Mouse (Mus musculus) gastrocnemius, postnatal 4 days (tissue): ENCODE measurements at regions not wholly inside any gene's neighbourhood (a gene's known extent, or its start where the extent isn't known, plus 50 kb on each side); places are given as distances from the start of the nearest gene placed in this dataset.

Source experiments
- DNase-seq, 2 experiments: peaks; one replicate each; pipeline ENCODE4 v3.0.0; 2021 to 2022; ENCODE audit warnings: low spot score in 2 of 2, mixed read lengths in 2 of 2

DNA sequence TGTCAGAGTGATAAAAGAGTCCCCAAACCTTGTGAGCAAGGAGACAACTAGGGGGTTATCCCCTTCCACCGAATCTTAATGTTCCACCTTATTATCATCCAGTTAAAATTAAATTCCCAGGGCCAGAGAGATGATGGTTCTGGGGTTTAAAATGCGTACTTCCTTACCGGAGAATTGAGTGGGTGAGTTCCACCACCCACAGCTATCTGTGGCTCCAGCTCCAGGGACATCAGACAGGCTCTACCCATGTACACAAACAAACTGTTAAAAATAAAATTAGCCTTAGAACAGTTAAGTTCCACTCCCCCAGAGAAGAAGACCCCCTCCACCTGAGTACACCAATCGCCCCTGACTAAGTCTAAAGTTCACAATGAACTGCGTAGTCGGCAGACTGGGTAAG, 52.0 kb upstream of the Mgat5 start:
- DNase-seq, result no peak

DNA sequence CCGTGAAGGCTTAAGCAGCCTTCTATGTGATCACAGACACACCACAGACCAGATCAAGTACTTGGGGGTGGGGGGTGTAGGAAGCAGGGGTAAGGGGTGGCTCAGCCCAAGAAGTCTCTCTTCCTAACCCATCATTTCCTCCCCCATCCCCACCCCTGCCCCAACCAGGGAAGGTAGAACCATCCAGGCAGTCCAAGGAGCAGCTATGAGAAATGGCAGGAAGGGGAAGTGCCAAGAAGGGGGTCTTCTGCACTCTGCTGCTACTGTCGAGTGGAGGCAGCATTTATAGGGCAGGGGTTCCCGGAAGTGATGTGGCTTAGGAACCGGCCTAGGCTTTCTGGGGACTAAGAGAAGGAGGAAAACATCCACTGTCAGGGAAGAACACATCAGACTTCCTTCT, 69.3 kb upstream of the Mgat5 start:
- DNase-seq, result no peak

DNA sequence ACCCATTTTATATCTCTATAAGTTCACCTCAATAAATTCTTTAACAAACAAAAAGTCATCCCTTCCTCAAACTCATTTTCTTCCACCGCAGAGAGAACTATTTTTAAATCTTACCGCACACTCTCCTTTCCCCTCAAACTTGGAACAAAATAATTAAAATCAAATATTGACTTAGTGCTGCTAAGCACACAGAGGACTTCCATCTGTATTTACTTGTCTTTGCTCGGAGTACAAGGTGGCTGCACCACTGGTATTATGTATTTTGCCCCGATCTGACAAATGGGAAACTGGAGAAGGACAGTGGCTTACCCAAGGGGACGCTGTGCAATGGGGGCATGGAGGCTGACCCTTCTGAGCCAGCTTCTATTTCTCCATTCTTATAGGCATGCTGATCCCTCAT, 72.9 kb upstream of the Mgat5 start:
- DNase-seq, result no peak

DNA sequence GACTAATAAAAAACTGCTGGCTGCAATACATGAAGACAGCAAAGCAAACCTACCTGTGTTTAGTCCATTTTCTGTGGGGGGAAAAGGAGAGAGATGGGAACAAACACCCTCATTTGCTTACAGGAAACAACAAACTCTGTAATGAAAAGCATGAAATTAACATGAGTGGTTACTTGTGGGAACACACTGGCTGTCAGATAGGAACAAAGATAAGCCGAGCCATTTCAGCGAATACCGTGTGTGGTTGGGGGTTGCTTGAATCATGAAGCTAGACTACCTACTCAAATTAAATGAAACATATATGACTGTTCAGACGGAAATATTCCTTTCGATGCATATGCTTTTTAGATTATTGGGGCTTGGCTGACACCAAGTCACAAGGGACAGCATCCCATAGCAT, 80.0 kb upstream of the Mgat5 start:
- DNase-seq, result no peak

DNA sequence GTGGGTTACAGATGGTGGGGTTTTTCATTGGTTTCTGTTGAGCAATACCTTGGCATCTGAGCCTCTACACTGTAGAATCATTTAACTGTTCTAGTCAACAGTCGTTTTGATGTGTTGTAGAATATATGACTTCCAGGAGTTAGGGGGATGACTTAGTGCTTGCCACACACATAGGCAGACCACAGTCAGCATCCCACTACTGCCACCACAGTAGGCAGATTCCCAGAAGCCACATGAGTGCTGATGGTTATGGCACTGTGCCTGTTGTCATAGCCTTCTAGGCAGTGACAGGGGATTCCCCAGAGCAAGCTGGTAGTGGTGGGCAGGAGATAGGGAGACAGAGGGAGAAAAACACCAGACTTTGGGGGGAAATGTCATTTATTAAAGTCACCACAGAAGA, 86.8 kb upstream of the Mgat5 start:
- no peak for DNase-seq

DNA sequence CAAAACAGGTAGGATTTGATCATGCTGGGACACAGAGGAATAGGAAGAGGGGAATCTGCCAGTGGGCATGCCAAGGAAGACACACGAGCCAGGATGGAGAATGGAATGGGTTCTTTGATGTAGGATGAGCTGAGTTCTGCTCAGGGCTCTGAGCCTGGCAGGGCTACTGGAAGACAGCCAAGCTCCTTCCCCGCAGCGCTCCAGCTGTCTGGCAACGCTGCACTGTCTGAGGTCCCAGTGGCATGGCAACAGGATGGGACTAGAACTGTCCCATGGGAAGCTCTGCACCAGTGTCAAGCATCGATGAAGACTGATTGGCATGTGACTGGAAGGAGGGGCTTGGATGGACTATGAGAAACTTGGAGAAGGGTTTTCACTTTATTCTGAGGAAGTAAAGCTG, 97.3 kb upstream of the Mgat5 start:
- DNase-seq, result peak in 1 of 2 experiments; percentile 11

DNA sequence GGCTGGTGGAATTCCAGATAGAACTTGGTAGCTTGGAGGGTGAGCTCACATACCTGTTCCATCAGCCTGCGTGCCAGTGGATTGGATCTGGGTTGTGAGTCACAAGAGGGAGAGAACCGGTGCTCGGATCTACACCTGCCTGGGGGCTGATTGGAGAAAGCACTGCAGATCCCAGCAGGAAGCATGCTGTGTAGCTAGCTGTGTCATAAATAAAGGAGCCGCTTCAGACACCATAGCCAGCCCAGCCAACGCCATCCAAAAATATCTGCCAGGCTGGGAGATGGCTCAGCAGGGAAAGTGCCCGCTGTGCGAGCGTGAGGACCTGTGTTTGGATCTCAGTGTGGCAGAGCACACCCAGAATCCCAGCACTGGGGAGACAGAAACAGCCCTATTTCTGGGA, 99.0 kb upstream of the Mgat5 start:
- DNase-seq, result no peak

DNA sequence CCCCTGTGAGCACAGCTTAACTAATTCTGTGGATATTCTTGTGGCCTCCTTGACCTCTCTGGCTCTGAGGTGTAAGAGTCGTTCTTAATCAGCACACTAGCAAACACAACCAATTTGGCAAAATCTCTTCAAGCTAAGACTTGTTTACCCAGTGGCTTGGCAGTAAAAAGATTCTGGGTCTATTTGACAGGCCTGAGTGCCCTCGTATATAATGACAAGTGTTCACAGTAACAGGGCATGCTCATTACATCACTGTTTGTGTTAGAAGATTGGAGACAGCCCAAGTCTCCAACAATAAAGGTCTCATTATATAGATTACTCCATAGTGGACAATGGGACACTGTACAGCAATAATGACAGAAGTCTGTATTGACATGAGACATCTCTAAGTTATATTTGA, 101.2 kb upstream of the Mgat5 start:
- no peak for DNase-seq

DNA sequence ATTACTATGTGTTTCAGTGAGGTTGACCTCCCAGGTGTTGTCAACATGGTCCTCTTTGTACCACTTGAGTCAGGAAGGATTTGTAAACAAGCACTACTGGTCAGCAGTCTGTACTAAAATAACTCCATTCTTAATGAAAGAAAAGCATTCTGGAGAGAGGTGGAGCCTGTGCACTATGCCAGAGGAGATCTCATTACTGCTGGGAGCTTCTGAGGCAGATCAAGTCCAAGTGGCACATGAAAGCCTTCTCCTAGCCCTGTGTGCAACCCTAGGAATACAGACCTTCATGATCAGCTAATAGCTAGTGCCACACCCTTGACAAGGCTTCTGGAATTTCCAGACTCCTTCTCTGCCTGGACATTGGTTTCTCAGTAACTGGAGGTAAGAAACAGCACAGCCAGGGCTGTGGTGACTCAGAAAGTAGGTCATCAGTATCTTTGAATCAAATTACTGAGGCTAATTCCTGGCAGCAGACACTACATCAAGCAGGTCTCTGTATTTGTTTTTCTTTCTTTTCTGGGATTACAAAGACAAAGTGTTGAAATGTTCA, 105.9 kb upstream of the Mgat5 start:
- no peak for DNase-seq

DNA sequence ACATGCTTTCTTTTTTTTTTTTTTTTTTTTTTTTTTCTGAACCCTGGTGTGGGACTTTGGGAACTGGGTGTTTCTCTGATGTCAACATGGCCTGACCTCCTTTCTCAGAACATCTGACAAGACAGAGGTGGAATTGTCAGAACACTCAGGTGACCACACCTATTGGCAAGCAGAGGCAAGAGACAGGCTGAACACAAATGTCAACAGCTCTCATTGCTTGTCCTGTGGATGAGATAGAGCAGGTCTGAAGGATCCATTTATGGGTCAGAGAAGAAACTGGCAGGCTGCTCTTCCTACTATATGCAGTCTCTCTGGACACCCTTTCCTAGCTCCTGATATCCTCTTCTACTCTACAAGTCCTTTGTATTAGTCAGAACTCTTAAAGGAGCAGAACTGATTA, 117.2 kb upstream of the Mgat5 start:
- no peak for DNase-seq

DNA sequence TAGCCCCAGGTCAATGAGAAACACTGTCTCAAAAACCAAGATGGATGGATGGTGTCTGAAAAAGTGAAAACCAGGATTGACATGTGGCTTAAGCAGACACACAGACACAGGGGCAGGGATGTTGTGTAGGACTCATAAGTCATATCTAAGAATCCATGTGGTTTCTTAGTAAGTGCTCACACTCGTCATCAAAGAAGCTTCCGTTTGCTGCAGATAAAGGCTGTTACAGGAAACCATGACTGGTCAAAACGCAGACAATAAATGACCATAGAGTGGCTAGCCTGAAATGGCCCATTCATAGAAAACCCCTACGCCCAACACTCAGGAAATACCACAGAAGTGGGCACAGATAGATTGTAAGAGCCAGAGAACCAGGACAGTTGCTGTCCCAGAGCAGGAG, 118.8 kb upstream of the Mgat5 start:
- DNase-seq, result no peak

DNA sequence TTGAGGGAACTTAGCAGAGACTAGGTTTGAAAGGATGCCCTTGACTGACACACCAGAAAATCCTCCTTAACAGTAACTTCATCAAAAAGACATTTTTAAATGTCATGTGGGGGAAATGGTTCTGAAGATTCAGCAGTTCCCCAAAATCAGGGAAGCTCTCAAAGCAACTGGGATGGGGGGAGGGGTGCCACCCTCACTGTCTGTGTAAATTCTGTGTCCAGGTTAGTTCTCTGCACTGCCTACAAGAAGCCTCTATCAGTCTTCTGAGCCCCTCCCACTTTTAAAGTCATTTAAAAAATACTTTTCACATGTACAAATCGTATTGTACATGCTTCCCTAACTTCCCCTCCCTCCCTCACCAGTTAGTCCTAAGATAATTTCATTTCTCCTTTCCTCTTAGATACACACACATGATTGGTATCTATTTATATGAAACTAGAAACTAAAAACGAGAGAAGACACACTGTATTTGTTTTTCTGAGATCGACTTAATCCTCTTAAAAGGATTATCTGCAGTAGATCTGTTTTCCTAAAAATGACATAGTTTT, 121.0 kb upstream of the Mgat5 start:
- no peak for DNase-seq

DNA sequence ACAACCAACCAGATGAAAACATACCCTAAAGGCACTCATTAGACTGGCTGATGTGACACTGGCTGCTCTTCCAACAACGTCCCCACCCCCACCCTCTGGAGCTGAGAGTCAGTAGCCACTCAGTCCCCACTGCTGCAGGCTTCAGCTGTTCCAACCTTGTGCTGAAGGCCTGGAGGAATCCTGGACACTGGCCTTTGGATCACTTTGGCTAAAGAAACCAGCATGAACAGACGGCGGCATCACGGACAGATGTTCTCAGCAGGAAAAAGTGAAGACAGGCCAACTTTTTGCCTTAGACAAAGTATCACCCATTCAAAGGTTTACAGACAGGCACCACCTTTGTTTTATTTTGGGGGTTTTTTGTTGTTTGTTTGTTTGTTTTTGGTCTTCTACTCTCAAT, 125.8 kb upstream of the Mgat5 start:
- no peak for DNase-seq

DNA sequence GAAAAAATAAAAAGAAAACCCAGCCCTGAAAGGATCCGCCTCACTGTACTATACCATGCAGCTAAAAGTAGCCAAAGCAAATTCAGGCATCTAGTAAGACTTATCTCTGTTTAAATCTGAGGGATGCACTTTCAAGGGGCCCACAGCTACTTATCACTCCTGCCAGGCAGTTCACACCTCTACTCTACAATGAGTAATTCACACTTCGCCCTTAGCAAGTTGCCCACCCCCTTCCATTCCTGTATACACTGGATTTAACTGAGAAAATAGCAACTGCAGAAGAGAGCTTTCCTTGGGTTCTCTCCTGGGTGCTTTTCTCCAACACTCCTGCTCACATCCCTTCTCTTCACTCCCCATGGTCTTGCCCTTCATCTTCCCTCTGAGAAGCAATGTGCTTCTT, 142.4 kb upstream of the Mgat5 start:
- no peak for DNase-seq

DNA sequence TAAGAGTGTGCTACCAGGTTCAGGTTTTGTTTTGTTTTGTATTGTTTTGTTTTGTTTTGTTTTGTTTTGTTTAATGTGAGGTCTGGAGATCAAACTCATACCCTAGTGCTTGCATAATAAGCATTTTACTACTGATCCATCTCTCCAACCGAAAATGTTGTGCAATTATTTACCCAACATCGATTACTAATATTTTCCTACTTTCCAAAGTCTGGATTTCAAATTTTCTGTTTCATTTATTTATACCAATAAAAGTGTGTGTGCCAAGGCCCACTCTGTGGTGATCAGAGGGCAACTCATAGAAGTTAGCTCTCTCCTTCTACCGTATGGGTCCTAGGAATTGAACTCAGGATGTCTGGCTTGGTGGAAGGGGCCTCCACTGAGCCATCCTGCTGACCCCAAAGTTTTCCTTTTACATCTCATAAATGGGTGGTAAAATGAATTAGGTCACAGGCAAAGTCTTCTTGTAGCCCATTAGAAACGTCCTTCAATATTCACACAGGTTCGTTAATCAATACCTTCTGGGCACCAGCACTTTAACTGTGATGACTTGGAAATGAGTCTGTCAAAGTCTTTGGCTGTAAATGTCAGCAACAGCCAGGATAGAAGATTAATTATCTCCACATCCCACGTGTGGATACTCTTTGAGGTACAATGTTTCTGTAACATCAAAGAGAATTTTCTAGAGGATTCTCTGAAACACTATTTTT, 158.9 kb upstream of the Mgat5 start:
- DNase-seq, result no peak

DNA sequence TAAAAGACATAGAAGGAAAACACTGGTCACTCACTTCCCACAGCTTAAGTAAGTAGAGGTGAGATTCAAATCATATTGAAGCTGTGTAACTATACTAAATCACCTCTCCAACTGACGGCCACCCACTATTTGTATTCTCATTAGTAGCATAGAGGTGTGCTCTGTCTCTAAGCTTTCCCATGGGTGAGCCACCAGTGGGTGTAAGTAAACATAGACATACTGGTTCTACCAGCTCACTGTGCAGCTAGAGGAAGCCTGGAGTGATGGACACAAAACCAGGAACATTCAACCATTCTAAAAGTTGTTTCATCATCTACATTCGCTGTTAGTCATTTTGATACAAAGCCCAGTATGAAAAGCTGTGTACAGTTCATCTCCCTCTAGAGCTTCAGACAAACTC, 170.1 kb upstream of the Mgat5 start:
- DNase-seq, result no peak

DNA sequence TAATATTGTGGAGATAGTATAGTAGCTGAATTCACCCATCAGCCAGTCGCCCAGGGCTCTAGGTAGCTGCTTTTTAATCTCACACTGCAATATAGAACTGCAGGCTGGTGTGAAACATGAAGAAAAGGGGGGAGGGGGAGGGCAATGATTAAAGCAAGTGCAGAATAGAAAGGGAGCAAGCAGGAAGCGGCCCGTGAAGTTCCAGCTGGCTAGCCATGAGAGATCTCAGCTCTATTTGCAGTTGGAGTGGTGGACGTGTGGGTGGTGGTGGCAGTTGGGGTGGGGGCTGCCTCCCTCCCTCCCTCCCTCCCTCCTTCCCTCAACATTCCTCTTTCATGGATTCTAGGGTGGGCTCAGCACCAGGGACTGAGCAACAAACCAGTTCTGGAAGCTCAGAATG, 173.3 kb upstream of the Mgat5 start:
- no peak for DNase-seq

DNA sequence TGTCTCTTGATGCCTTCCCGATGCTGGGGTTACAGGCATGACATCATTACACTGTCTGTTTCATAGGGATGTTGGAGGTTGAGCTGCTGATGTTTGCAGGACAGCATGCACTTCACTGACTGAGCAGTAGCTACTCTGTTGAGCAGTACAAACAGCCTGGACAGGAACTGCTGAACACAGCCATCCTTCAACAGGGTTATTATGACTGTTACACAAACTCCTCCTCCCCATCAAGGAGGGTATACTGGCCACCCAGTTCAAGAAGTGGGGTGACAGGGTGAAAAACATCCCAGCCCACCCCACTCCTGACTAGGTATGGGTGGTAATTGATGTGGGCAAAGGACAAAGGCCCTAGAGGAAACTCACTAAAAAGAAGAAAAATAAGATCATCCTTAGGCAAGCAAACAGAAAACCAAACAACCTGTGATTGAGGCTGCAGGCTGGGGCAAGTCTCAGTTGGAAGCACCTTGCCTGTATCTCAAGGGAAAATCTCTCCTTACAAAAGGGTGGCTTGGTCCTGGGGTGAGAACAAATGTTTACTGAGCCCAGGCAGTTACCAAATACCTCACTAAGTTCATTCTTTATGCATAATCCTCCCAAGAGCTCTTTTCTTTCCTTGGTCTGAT, 175.8 kb upstream of the Mgat5 start:
- no peak for DNase-seq

DNA sequence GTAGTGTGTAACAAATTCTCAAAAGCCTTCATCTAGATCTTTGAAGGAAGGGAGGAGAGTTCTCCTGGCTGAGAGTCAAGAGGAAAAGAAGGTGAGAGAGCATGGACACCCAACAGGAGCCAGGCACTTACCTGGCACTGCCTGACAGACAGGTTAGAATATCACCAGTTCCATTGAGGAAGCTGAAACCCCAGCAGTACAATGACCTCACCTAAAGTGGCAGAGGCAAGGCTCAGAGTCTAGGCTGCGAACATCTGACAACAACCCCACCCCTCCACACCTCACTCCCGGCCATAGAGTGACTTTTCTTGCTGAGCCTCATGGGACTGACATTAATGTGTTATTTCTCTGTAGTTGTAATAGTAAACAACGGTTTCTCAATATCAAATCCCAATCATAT, 181.7 kb upstream of the Mgat5 start:
- no peak for DNase-seq

DNA sequence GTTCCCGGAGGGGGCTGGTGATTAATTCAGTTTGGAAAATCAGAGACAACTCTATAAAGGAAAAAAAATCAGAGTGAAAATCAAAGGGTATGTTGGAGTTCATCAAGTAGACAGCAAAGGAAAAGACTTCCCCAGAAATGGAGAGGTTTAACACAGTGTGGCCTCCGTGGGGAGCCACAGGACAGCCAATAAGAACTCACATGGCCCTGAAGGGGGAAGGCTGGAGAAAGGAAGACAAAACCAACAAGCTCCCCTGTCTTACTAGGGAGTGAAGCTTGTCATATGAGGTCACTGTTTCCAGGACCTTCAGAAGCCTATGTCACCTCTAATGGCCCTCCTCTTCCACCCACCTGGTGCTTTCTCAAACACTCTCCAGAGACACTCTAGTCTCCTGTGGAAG, 187.1 kb upstream of the Nckap5 start:
- no peak for DNase-seq

DNA sequence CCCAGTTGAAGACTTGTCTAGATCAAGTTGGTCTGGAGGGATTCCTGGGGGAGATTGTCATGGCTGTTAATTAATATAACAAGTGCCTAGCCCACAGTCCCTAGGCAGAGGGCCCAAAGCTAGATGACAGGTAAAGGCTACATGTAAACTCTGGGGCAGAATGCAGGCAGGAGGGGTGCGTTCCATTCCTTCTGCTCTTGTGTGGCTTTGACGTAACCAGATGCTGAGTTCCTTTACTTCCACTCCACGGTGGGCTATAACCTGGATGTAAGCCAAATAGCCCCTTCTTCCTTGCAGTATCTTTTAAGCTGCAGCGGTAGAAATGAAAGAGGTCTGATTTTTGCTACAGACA, 185.3 kb upstream of the Nckap5 start:
- DNase-seq, result no peak

DNA sequence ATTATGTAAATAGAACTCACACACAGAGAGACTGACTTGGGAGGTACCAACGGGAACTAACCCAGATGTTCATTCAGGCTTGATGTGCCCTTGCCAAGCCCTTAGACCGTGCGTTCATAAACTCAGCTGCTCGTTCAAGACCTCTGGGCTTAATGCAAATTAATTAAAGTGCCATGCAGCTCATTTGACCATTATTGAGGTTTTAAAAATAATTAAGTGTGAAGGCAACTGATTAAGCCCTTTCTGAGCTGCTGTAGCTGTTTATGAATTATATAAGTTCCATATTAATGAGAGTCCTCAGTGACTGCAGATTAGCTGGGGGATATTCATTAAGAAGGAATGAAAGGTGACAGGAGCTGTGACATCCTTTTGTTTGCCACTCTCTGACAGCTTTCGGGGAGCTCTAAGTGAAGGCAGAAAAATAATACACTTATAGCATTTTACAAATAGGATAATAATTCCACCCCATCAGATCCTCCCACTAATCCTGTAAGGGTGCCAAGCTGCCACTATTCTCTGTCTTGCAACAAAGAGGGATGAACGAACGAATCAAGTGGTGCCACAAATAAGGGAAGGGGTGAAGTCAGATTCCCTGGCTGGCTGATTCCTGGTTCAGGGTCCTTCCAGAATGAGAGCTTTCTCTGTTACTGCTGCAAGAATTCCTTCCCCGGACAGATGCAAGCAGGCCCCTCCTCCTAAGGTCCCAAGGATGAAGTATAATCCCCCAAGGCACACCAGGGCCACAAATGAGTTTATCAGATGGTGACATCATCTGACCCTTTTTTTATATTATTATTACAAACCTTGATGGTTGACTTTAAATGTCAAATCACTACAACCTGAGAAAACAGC, 184.7 kb upstream of the Nckap5 start:
- DNase-seq, result no peak
